Mouse (Mus musculus): ENCODE results near the gene Uqcr10.

- TF ChIP-seq CTCF (IDR thresholded peaks at IDR 0.05; ENCODE audit: insufficient read depth, low read length): no peak
- no peak for TF ChIP-seq POLR2A (IDR thresholded peaks at IDR 0.05; ENCODE audit: borderline replicate concordance, extremely low read depth, low read depth, low read length)
Observed at GRCm38 (mm10) chr11:4680126-4680525, 24.0 kb downstream of the Uqcr10 start.
